Mouse (Mus musculus): ENCODE measurements around the gene Ppp2r5b.

DNA sequence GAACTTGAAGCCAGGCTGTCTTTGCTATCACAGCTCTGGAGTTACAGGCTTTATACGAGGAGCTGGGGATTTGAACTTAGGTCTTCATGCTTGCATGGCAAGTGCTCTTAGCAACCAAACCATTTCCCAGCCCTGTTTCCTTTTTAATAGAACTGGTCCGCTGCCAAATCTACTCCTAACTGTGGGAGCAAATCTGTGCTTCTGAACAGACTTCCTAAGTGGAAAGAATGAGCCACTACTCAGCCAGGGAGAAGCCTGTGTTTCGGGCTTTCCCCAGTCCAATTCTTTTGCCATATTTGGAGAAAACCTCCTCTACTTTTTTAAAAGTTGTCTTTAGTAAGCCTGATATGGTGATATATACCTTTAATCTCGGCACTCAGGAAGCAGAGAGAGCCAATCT lies 37.1 kb upstream of the Ppp2r5b start:
- no peak for TF ChIP-seq CTCF (IDR thresholded peaks at IDR 0.05; ENCODE audit: control insufficient read depth, insufficient read depth, insufficient read length)
- TF ChIP-seq MAX (IDR thresholded peaks at IDR 0.05): no peak
- no peak for TF ChIP-seq USF1 (IDR thresholded peaks at IDR 0.05; ENCODE audit: low read depth)

Measured in C2C12 (cell line).